Mouse (Mus musculus) spleen, adult 2 months (tissue): ENCODE measurements around the gene Nat9. TPM values are rescaled to one million over a fixed set of nuclear protein-coding genes. Genes with fewer than 3 reads are reported as not detected.

Experiments
- DNase-seq, 2 experiments: peaks; one replicate each; pipeline versions ENCODE4 v3.0.0 to v3.0.0-alpha.2; 2012 to 2021; ENCODE audit warnings: low spot score in 2 of 2, low read depth in 1 of 2
- H3K27ac ChIP-seq: fragments of 200-500 bp; 2 replicates; pipeline ENCODE4 v1.5.1; 2012; ENCODE audit warnings: low read length, inconsistent platforms; ENCODE audit not compliant: insufficient read depth
- H3K27me3 ChIP-seq: fragments of 200-500 bp; 2 replicates; pipeline ENCODE4 v1.6.1; 2012; ENCODE audit warnings: mild to moderate bottlenecking, moderate library complexity, low read length, inconsistent platforms; ENCODE audit not compliant: control insufficient read depth, insufficient read depth
- H3K36me3 ChIP-seq: fragments of 200-500 bp; 2 replicates; pipeline ENCODE4 v1.6.1; 2012; ENCODE audit warnings: mild to moderate bottlenecking, low read length, inconsistent platforms; ENCODE audit not compliant: control insufficient read depth, insufficient read depth
- H3K4me1 ChIP-seq: fragments of 200-500 bp; 2 replicates; pipeline ENCODE4 v1.6.1; 2011; ENCODE audit warnings: inconsistent platforms; ENCODE audit not compliant: control insufficient read depth, insufficient read depth, insufficient read length
- H3K4me3 ChIP-seq: fragments of 200-500 bp; 2 replicates; pipeline ENCODE4 v1.5.1; 2011; ENCODE audit warnings: mild to moderate bottlenecking, inconsistent platforms; ENCODE audit not compliant: insufficient read depth, insufficient read length; ENCODE audit errors: extremely low read depth
- CTCF ChIP-seq: fragments of 200-500 bp; IDR thresholded peaks from 2 replicates; pipeline ENCODE4 v1.5.1; 2011; ENCODE audit warnings: mild to moderate bottlenecking, inconsistent platforms; ENCODE audit not compliant: insufficient read depth, insufficient read length, insufficient replicate concordance; ENCODE audit errors: extremely low read depth
- POLR2A ChIP-seq: fragments of 200-500 bp; IDR thresholded peaks from 2 replicates; pipeline ENCODE4 v1.6.1; 2011; ENCODE audit warnings: low read depth, low read length, inconsistent platforms
- WGBS: fragments of 180-500 bp; shearing (Covaris S2); methylation state at CpG from one replicate; pipeline ENCODE4 v1.1.7; 2018; 5-methylcytosine and 5-hydroxymethylcytosine counted together
- polyA plus RNA-seq: library from polyadenylated mRNA; depleted of rRNA; stranded (reverse); fragments of >200 nt; gene quantifications from 2 replicates; pipeline ENCODE4 v1.2.3, GENCODE M21; 2012

Gene Nat9
- polyA plus RNA-seq, 1 experiment: 12.3 TPM

DNA sequence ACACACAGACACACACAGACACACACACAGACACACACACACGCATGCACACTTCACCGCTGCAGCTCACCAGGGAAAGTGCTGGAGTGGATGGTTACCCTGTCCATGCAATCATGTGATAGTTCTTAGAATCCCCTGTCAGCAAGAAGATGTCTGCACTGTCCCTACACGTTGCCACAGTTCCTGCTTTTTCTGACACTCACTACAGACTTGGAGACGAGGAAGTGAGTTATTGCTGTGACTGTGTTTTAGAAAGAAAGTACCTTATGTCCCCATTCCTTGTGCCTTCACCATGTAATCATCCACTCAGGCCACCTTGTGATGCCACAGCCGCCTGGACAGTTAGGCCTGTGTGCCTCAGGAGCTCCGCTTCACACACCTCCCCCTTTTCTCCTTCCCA is 1.6 kb upstream of the Nat9 start:
- 81% methylated on average over 6 of the region's 6 CpGs for WGBS
- TF ChIP-seq CTCF (no peak), POLR2A (no peak)
- Histone ChIP-seq H3K4me3 (no peak overlapping the region), H3K36me3 (no peaks in the 10 kb centered on the region), H3K27me3 (no peaks in the 10 kb centered on the region), H3K27ac (peak overlapping the region; percentile 8), H3K4me1 (peaks cover 17% of the 10 kb centered on the region; the same call in 1 of the 2 replicates)
- no peak for DNase-seq

GRCm38 (mm10) chr11:115188539-115189231 is 1.0 kb upstream of the Nat9 start:
- H3K27ac ChIP-seq: peak overlapping the region; percentile 8; the same call in 1 of the 2 replicates
- peaks cover 17% of the 10 kb centered on the region; the same call in 1 of the 2 replicates for H3K4me1 ChIP-seq
- no peaks in the 10 kb centered on the region for H3K36me3 ChIP-seq
- DNase-seq: no peak
- TF ChIP-seq POLR2A (no peak), CTCF (no peak)
- no peak overlapping the region for H3K4me3 ChIP-seq
- H3K27me3 ChIP-seq: no peaks in the 10 kb centered on the region
- 48% methylated on average over 13 of the region's 13 CpGs for WGBS

DNA sequence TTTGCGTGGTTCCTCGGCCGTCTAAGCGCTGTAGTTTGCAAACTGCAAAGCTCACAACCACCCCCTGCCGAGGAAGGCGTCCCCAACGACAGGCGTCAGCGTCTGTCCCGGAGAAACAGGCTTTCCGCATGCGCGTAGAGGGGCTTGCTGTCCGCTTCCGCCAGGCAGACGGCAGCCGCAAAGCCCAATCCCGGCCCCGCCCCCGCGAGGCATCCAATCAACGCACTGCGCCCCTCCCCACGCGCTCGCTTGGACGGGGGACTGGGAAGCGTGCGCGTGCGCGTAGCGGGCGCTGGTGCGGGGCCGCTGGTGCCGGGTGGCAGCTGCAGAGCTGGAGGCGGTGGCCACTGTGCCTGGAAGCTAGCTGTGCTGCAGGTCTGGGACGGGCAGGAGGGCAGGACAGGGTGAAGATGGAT is 427 bp downstream of the Nat9 start, which contains the start of gene Tmem104:
TSS of gene Tmem104 (plus strand) at position 264 of the 416 bp plus-strand sequence.
- TF ChIP-seq POLR2A (peak; percentile 55; the same call in 1 of the 2 replicates), CTCF (no peak)
- Histone ChIP-seq H3K36me3 (no peaks in the 10 kb centered on the region), H3K4me3 (peak within 1 kb of the TSS; percentile 66), H3K4me1 (peaks cover 16% of the 10 kb centered on the region; the same call in 1 of the 2 replicates), H3K27ac (peak within 1 kb of the TSS; percentile 60), H3K27me3 (no peaks in the 10 kb centered on the region)
- peak; percentile 93 to 100 for DNase-seq
- under 1% methylated on average over 39 of the region's 39 CpGs for WGBS

DNA sequence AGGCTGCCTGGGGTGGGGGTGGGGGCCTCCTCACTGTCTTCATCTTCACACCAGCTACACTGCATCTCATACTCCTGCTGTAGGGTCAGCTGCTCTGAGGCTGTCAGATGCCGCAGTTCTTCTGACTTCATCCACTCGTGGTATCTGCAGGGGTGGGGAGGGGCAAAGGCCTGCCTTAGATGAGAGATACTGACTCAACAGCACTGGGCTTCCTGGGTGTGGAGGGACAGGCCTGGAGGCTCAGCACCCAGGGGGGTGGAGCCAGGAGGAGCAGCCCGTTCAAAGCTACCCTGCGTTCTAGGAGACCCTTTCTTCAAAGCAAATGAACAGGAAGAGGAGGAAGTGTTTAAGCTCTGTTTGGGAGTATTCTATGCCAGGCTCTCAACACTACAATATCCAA is 2.7 kb downstream of the Nat9 start:
- Histone ChIP-seq H3K27ac (no peak overlapping the region), H3K4me1 (peaks cover 11% of the 10 kb centered on the region; the same call in 1 of the 2 replicates), H3K36me3 (peaks cover 16% of the 10 kb centered on the region), H3K27me3 (no peaks in the 10 kb centered on the region), H3K4me3 (no peak overlapping the region)
- DNase-seq: no peak
- TF ChIP-seq POLR2A (no peak), CTCF (no peak)
- WGBS: 53% methylated on average over 4 of the region's 4 CpGs

DNA sequence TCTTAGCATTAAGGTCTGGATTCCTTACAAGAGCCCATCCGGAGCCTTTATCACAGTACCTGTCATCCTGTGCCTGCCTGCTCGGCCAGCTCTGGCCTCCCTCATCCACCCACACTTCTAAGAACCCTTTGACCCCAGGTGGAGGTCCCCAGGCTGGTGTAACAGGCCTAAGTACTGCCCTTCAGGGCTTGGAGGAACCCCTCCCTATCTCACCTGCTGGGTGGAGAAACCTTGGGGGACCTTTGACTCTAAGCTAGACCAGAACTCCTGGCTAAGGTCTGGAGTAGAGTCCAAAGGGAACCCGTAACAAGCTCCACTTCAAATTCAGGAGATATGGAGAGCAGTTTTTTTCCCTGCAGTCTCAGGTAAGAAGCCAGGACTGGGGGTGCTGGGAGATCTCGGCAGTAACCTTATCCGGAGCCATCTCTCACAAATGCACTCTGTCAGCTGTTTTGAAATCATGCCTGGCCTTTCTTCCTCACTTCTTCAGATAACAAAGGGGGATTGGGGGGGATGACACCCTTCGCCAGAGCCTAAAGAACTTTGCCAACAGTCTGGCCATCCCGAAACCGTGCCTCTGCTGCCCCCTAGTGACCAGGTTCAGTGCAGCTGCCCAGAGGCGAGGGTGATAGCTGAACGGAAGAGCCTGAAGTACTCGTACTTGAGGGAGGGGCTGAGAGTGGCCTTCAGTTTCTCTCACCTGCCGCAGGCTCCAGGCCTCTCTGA is 5.6 kb downstream of the Nat9 start:
- H3K27me3 ChIP-seq: no peaks in the 10 kb centered on the region
- TF ChIP-seq CTCF (peak; percentile 99), POLR2A (no peak)
- H3K4me1 ChIP-seq: 0 out of 2 replicates have a peak, but pooled peaks cover 5% of the 10 kb centered on the region
- peaks cover 36% of the 10 kb centered on the region for H3K36me3 ChIP-seq
- H3K27ac ChIP-seq: no peak overlapping the region
- WGBS: 36% methylated on average over 12 of the region's 12 CpGs
- DNase-seq: peak in 1 of 2 experiments; percentile 85
- no peak overlapping the region for H3K4me3 ChIP-seq

DNA sequence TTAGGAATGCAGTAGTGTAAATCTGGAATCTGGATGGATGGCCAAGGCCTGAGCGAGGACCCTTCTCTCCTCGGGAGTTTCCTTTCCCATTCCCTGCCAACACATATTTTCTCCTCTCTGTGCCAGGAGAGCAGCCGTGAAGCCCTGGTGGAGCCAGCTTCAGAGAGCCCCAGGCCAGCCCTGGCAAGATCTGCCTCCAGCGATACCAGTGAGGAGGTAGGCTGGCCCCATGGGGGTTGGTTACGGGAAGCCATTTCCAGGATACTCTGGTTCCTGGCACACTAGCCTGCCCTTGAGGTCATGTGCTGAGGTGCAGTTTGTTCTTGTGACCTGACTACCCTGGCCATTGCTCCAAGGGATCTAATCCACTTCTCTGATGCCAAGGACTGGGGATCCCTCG is 7.8 kb downstream of the Nat9 start:
- no peaks in the 10 kb centered on the region for H3K27me3 ChIP-seq
- no peak for DNase-seq
- no peak overlapping the region for H3K27ac ChIP-seq
- H3K4me3 ChIP-seq: no peak overlapping the region
- WGBS: 89% methylated on average over 6 of the region's 6 CpGs
- TF ChIP-seq CTCF: no peak
- TF ChIP-seq POLR2A: no peak
- no peaks in the 10 kb centered on the region; the same call in 1 of the 2 replicates for H3K4me1 ChIP-seq
- H3K36me3 ChIP-seq: peaks cover 49% of the 10 kb centered on the region
